In genomic region chr16:32176896-32177686, GRCm38 (mm10) we compare ENCODE assay signal across 7 mouse cellular contexts. TPM values are rescaled to one million over a fixed set of nuclear protein-coding genes. Genes with fewer than 3 reads are reported as not detected.
DNase-seq lines count a peak whose midpoint lies in the region; ATAC-seq lines count a peak whose summit lies in the region.

No protein-coding gene starts in this region.

- WGBS in forebrain, embryonic 15.5 days = 51% methylated on average over 18 of the region's 18 CpGs
- 62% methylated on average over 18 of the region's 18 CpGs for whole genome bisulfite sequencing in limb, embryonic 13.5 days
- 51% methylated on average over 18 of the region's 18 CpGs for WGBS in midbrain, embryonic 15.5 days

- H3K4me1 ChIP-seq in forebrain, embryonic 15.5 days = peaks cover 6% of the 10 kb centered on the region; the same call in 1 of the 2 replicates
- no peaks in the 10 kb centered on the region for H3K4me1 ChIP-seq in limb, embryonic 13.5 days
- H3K4me1 ChIP-seq in midbrain, embryonic 15.5 days = no peaks in the 10 kb centered on the region

- H3K4me2 ChIP-seq in forebrain, embryonic 15.5 days (replicated peaks) = peak overlapping the region; percentile 5; the same call in 1 of the 2 replicates
- 0 out of 2 replicates have a peak overlapping the region, but pooled peaks have one; percentile 1 for H3K4me2 ChIP-seq in limb, embryonic 13.5 days (replicated peaks)
- H3K4me2 ChIP-seq in midbrain, embryonic 15.5 days = peak overlapping the region; percentile 8; the same call in 1 of the 2 replicates

- peak; percentile 95 for DNase-seq in 416B (ENCODE audit: low read depth)
- DNase-seq in CD4-positive helper T cell, adult 2 months (ENCODE audit: low read depth, low spot score) = peak; percentile 69
- DNase-seq in yolk sac, embryonic 10.5 days (ENCODE audit: low spot score) = peak; percentile 57
- DNase-seq in urinary bladder, postnatal 10 days (ENCODE audit: low spot score) = no peak

- H3K36me3 ChIP-seq in forebrain, embryonic 15.5 days = no peaks in the 10 kb centered on the region
- H3K36me3 ChIP-seq in limb, embryonic 13.5 days = no peaks in the 10 kb centered on the region
- no peaks in the 10 kb centered on the region for H3K36me3 ChIP-seq in midbrain, embryonic 15.5 days (replicated peaks)

- H3K4me3 ChIP-seq in forebrain, embryonic 15.5 days = no peak overlapping the region
- no peak overlapping the region for H3K4me3 ChIP-seq in limb, embryonic 13.5 days
- H3K4me3 ChIP-seq in midbrain, embryonic 15.5 days = no peak overlapping the region

- H3K27ac ChIP-seq in forebrain, embryonic 15.5 days (replicated peaks) = 0 out of 2 replicates have a peak overlapping the region, but pooled peaks have one; percentile 15
- H3K27ac ChIP-seq in limb, embryonic 13.5 days = no peak overlapping the region
- no peak overlapping the region for H3K27ac ChIP-seq in midbrain, embryonic 15.5 days

- ATAC-seq in forebrain, embryonic 15.5 days (replicated peaks) = no peak
- no peak for ATAC-seq in limb, embryonic 13.5 days (ENCODE audit: low FRiP score, low read depth)
- no peak for ATAC-seq in midbrain, embryonic 15.5 days (replicated peaks)

- H3K27me3 ChIP-seq in forebrain, embryonic 15.5 days = no peaks in the 10 kb centered on the region
- H3K27me3 ChIP-seq in limb, embryonic 13.5 days = no peaks in the 10 kb centered on the region
- no peaks in the 10 kb centered on the region for H3K27me3 ChIP-seq in midbrain, embryonic 15.5 days (replicated peaks)

- H3K9me3 ChIP-seq in forebrain, embryonic 15.5 days = no peaks in the 10 kb centered on the region
- no peaks in the 10 kb centered on the region for H3K9me3 ChIP-seq in limb, embryonic 13.5 days
- H3K9me3 ChIP-seq in midbrain, embryonic 15.5 days = no peaks in the 10 kb centered on the region

- H3K9ac ChIP-seq in forebrain, embryonic 15.5 days (replicated peaks) = 0 out of 2 replicates have a peak overlapping the region, but pooled peaks have one; percentile 26
- no peak overlapping the region for H3K9ac ChIP-seq in limb, embryonic 13.5 days
- no peak overlapping the region for H3K9ac ChIP-seq in midbrain, embryonic 15.5 days

RNA-seq across cellular contexts. Expression of gene Bex6, which starts 2.5 kb away (rescaled TPM):
- polyA plus RNA-seq in forebrain, embryonic 15.5 days (2015; fragmentation: Nextera tagmentation; extraction: Ambion mirVana) = not detected in 2 replicates
- 0.36 TPM in 1 of 2 replicates, not detected in the other for polyA plus RNA-seq in limb, embryonic 13.5 days (2015; fragmentation: Nextera tagmentation; extraction: Ambion mirVana)
- polyA plus RNA-seq in midbrain, embryonic 15.5 days (2015; fragmentation: Nextera tagmentation; extraction: Ambion mirVana) = not detected in 2 replicates

RNA-seq across cellular contexts. Expression of gene Nrros, which starts 11.7 kb away (rescaled TPM):
- 7.8 and 8.2 TPM in 2 replicates for polyA plus RNA-seq in forebrain, embryonic 15.5 days (2015; fragmentation: Nextera tagmentation; extraction: Ambion mirVana)
- 12.3 and 14.3 TPM in 2 replicates for polyA plus RNA-seq in limb, embryonic 13.5 days (2015; fragmentation: Nextera tagmentation; extraction: Ambion mirVana)
- 8.4 and 8.6 TPM in 2 replicates for polyA plus RNA-seq in midbrain, embryonic 15.5 days (2015; fragmentation: Nextera tagmentation; extraction: Ambion mirVana)
